In genomic region chr1:161782725-161783124, GRCm38 (mm10) we compare ENCODE assay signal across 25 mouse cellular contexts. TPM values are rescaled to one million over a fixed set of nuclear protein-coding genes. Genes with fewer than 3 reads are reported as not detected.
"Had no signal": no experiment of that assay in that cellular context is flagged by ENCODE, and none has a peak within 500 bp of the region (broad histone marks: within the 10 kb centered on the region; RNA-seq: fewer than 3 reads in every experiment).

No protein-coding gene starts in this region.

- ATAC-seq: hindbrain, embryonic 16.5 days; hindbrain, postnatal 0 days; inflammation-experienced regulatory T-cells, adult 6 months; intestine, embryonic 15.5 days; intestine, embryonic 16.5 days; intestine, postnatal 0 days had no signal

- DNase-seq: heart, postnatal 10 days; heart, postnatal 14 days; heart, postnatal 36 days; heart, postnatal 4 days; kidney, adult 11 months; kidney, adult 18-20 months; kidney, adult 2 months; kidney, adult 8-10 months; kidney, adult 9 months; kidney, postnatal 10 days; kidney, postnatal 14 days; kidney, postnatal 25 days; kidney, postnatal 36 days; kidney, postnatal 4 days; layer of hippocampus, adult 9-11 months; layer of hippocampus, postnatal 36 days had no signal

RNA-seq across cellular contexts. Expression of gene Fasl, which starts 5.6 kb away (rescaled TPM):
- total RNA-seq: heart, postnatal 10 days; heart, postnatal 14 days; heart, postnatal 25 days; heart, postnatal 36 days; heart, postnatal 4 days; layer of hippocampus, adult 18-20 months; layer of hippocampus, postnatal 14 days had no signal
